Mouse (Mus musculus): ENCODE measurements around the gene Cd207. TPM values are rescaled to one million over a fixed set of nuclear protein-coding genes. Genes with fewer than 3 reads are reported as not detected.

The Cd207 gene
- not detected for polyA plus RNA-seq (2017; shearing (Covaris generic))

DNA sequence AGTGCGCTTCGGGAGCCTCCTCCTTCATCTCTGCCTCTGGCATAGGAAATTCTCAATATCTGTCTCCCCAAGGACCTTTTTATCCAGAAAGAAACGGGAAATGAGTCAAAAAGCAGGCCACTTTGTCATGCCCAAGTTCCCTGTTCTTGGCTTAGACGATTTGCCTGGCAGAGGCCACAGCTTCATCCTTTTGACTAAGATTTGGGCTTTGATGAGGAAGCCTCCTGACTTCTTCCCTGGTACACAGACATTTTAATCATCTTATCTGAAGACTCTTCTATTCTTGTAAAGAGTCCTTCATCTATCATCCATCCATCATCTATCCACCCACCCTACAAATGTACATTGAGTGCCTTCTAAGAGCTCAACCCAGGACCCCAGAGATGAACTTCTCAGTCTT lies at the start of gene Cd207:
Cd207 (minus strand) TSS at position 101 of the 400 bp plus-strand sequence.

DNA sequence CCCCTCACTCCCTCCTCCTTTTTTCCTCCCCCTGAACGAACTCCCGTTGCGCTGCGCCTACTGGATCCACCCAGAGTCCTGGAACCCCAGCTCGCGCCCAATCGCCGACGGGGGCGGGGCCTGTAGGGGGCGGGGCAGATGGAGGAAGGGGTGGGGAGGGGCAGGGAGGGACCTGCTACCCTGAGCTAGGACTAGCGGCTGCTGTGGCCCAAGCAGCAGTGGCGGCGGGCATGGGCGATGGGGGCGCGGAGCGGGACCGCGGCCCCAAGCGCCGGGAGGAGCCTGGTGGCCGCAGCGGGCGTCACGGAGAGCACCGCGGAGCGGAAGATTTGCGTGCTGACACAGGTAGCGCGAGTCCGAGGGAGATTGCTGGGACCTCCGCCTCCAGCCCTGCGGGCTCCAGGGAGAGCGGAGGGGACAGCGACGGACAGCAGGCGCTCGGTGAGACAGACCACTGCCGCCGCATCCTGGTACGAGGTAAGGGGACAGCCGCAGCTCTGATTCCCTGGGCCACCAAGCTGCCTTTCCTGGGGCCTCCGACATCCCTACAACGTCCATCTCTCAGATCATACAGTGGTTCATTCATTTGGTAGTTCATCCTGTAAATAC lies 33.5 kb upstream of the Cd207 start, which contains the start of gene Vax2:
Vax2 (plus strand) TSS at position 198 of the 609 bp plus-strand sequence.

DNA sequence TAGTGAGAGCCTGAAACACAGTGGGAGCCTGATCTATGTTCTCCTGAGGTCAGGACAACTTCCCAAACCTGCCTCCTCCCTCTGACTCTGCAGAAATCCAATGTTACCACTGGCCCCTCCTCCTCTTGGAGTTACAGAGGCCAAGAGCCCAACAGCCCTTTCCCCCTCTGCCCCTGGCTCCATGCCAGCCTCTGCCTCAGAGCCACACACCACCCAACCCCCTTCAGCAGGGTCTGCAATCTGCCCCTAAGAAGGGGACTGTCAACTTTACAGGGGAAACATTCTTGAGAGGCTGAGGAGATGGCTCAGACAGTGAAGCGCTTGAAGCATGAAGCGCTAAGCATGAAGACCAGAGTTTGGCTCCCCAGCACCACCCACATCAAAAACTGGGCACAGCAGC lies 21.6 kb downstream of the Cd207 start, which contains the start of gene Clec4f:
Clec4f (minus strand) TSS at position 101 of the 400 bp plus-strand sequence.

Other genes starting within 250 kb of the Cd207 start
- gene Tet3, start 218.8 kb downstream of the Cd207 start, polyA plus RNA-seq (2017; shearing (Covaris generic)), result 45.3 TPM
- 135 TPM for gene Dguok, start 170.9 kb downstream of the Cd207 start, polyA plus RNA-seq (2017; shearing (Covaris generic))
- 19.6 TPM for gene Actg2, start 141.6 kb downstream of the Cd207 start, polyA plus RNA-seq (2017; shearing (Covaris generic))
- gene Stambp, start 105.1 kb downstream of the Cd207 start, polyA plus RNA-seq (2017; shearing (Covaris generic)), result 39.4 TPM
- not detected for gene Clec4f, start 21.7 kb downstream of the Cd207 start, polyA plus RNA-seq (2017; shearing (Covaris generic))
- 0.37 TPM for gene Vax2, start 33.4 kb upstream of the Cd207 start, polyA plus RNA-seq (2017; shearing (Covaris generic))
- gene Atp6v1b1, start 65.1 kb upstream of the Cd207 start, polyA plus RNA-seq (2017; shearing (Covaris generic)), result not detected
- not detected for gene Ankrd53, start 84.8 kb upstream of the Cd207 start, polyA plus RNA-seq (2017; shearing (Covaris generic))
- gene Tex261, start 98.0 kb upstream of the Cd207 start, polyA plus RNA-seq (2017; shearing (Covaris generic)), result 92.1 TPM
- gene Nagk, start 117.1 kb upstream of the Cd207 start, polyA plus RNA-seq (2017; shearing (Covaris generic)), result 28.9 TPM
- gene Paip2b, start 153.9 kb upstream of the Cd207 start, polyA plus RNA-seq (2017; shearing (Covaris generic)), result 36.9 TPM
- gene Zfp638, start 189.3 kb upstream of the Cd207 start, polyA plus RNA-seq (2017; shearing (Covaris generic)), result 163 TPM

All from activated CD4-positive, CD25-positive, alpha-beta regulatory T cell, adult 9 weeks (primary cell).